Mouse (Mus musculus) ovary, adult 10 weeks (tissue): ENCODE data around the gene Kdm5a. TPM values are rescaled to one million over a fixed set of nuclear protein-coding genes. Genes with fewer than 3 reads are reported as not detected.

Experiments used
- polyA plus RNA-seq: library from polyadenylated mRNA; stranded (reverse); fragments of 350-450 nt; fragmentation: Illumina TruSeq; extraction: RNeasy Lipid Tissue Mini Kit (QIAGEN cat#74804); gene quantifications from one replicate; pipeline ENCODE4 v1.2.3, GENCODE M21; 2014

Gene Kdm5a
- 141 TPM for polyA plus RNA-seq

DNA sequence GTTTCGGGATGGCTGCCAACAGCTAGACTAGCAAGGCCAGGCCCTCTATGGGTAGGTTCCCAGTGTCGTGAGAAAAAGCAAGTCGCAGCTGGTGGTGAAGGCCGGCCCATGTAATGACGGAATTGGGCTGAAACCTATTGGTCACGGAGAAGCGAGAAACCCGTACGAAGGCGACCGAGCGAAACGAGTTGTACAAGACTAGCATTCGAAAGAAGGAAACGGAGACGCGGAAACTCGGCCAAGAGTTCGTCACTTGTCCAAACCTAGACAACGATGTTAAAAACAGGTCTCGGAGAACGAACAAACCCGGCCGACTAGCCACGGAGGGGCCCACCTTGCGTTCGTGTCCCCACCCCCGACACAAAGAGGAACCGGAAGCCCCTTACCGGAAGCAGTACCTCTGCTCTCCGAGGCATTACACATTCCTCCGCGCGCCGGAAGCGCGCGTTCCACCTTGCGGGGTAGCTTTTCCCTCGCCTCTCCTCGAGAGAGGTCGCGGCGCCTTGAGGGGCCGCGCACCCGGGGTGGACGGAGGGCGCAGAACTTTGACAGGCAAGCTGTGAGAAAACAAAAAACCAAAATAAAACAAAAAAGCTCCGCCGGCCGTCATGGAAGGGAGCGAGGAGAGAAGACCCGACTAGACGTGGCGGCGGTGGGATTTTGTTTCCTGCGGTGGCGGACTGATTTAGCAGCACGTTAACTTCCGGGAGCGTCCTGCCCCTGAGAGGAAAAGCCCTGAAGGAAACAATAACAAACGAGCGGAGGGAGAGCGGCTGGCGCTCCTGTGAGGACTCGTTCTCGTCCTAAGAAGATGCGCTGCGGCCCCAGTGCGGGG is at the start of gene Kdm5a, which contains the start of gene Ccdc77:
TSS of gene Kdm5a (plus strand) at position 437 of the 835 bp plus-strand sequence.
TSS of gene Ccdc77 (minus strand) at position 687 of the 835 bp plus-strand sequence.

DNA sequence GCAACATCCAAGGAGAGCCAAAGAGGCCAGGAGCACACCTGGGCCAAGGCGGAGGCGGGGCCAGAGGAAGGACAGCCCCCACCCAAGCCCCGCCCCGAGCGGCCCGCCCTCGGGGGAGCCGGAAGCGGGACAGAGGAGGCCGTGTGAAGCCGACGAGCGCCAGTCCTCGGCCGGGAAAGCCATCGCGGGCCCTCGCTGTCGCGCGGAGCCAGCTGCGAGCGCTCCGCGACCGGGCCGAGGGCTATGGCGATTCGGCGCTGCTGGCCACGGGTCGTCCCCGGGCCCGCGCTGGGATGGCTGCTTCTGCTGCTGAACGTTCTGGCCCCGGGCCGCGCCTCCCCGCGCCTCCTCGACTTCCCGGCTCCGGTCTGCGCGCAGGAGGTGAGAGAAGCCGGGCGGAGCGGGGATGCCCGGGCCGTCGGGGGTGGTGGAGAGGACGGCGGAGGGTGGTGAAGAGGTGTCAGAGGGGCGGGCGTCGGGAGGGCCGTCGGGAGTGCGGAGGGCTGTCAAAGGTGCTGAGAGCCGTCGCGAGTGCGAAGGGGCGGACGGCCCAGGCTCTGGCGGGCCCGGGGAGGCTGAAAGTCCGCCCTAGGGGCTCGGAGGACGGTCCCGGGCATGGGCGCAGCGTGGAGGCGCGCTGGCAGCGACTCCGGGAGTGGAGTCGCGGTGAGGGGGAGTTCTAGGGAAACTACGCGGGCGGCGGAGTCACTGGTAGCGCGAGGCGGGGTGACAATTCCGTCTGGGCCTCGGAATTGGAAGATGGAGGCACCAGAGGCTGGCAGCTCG is 99.4 kb downstream of the Kdm5a start, which contains the start of gene Il17ra:
TSS of gene Il17ra (plus strand) at position 162 of the 786 bp plus-strand sequence.

DNA sequence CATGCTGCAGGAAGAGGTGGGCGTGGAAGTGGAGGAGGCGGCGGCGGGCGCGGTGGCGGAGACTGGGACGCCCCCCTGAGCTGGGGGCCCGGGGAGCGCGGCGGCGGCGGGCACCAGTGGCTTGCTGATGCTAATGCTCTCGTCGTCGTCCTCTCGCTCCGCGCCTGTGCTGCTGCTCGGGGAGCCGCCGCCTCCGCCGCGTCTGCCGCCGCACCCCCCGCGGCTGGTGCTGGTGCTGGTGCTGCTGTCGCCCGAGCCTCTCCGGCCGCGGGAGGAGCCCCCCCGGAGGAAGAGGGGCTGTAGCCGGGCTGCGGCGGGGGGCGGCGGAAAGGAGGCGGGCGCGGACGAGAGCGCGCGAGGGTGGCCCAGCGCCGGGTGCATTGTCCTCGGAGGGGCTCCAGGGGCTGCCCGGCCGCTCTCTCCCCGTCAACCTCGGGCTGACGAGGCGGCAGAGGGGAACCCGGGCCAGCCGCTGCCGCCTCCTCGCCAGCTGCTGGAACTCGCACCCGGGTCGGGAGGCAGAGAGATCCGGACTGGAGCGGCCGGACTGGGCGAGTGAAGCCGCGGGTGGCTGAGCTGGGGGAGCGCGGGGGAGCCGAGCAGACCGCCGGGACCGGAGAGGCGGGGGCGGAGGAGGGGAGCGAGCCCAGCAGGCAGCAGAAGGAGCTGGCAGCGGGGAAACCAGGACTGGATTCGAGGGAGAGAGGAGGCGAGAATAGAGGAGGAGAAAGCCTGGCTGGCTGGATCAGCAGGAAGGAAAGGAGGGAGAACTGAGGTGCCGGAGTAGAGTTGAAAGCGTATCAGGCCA is 129.7 kb downstream of the Kdm5a start, which contains the start of gene Tmem121b:
TSS of gene Tmem121b (minus strand) at position 434 of the 808 bp plus-strand sequence.

Other genes with a start within 250 kb of the Kdm5a start
- not detected for gene D330020A13Rik, start 69.8 kb upstream of the Kdm5a start, polyA plus RNA-seq
- gene B4galnt3, start 69.6 kb upstream of the Kdm5a start, polyA plus RNA-seq, result not detected
- gene Ccdc77, start 250 bp downstream of the Kdm5a start, polyA plus RNA-seq, result 14.1 TPM
- 7.0 TPM for gene Il17ra, start 99.1 kb downstream of the Kdm5a start, polyA plus RNA-seq
- not detected for gene Tmem121b, start 129.7 kb downstream of the Kdm5a start, polyA plus RNA-seq
- 3.8 TPM for gene Hdhd5, start 167.2 kb downstream of the Kdm5a start, polyA plus RNA-seq